Mouse (Mus musculus): ENCODE data around the gene Slc9a9.
"Not testable (repeated sequence)": the region's sequence is repeated elsewhere in the genome, so short reads cannot be mapped to it uniquely, and the experiment has no call there.

Slc9a9 gene

GRCm38 (mm10) chr9:94669791-94670577 lies at the start of gene Slc9a9:
TSS of gene Slc9a9 (plus strand) at chr9:94669909.
- peak; percentile 51 for DNase-seq

GRCm38 (mm10) chr9:94620342-94620741 lies 49.4 kb upstream of the Slc9a9 start:
- DNase-seq = no peak

GRCm38 (mm10) chr9:94620846-94621245 lies 48.9 kb upstream of the Slc9a9 start:
- no peak for DNase-seq

DNA sequence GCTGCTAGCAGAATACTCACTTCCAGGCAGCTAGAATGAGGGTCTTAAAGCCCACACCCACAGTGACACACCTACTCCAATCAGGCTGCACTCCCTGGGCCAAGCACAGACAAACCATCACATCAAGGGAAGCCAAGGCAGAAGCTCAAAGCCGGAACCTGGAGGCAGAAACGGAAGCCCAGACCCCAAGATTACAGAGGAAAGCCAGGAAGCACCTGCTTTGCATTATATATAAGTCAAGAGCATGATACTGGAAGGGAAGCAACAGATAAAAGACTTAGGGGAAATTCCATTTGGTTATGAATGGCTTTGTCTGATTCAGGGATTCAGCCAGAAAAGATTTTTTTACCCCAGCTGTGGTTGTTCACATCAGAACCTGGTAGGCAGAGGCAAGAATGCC lies 47.8 kb upstream of the Slc9a9 start:
- DNase-seq = no peak

- no peak for DNase-seq
Measured at GRCm38 (mm10) chr9:94626737-94627136, 43.0 kb upstream of the Slc9a9 start.

GRCm38 (mm10) chr9:94628948-94629347 lies 40.8 kb upstream of the Slc9a9 start:
- DNase-seq = no peak

GRCm38 (mm10) chr9:94634275-94634674 lies 35.4 kb upstream of the Slc9a9 start:
- not testable (repeated sequence) for DNase-seq

- no peak for DNase-seq
Measured at GRCm38 (mm10) chr9:94645631-94646030, 24.1 kb upstream of the Slc9a9 start.

DNA sequence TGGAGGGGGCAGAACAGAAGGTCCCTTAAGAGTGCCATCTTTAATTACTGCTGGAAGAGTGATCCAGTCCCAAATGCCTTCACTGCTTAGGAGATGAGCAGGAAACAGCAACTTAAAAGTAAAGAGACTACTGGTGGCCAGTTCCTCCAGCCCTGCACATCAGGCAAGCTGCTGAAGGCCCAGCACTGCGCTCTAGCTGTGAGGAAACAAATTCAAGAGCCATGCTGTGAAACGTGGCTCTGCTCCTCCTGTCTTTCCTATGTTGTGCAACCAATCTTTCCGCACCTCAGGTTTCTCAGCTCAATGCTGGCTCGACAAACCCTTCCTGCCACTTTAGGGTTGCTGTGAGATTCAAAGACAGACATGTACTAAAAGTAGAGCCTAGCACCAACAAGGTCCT lies 22.3 kb upstream of the Slc9a9 start:
- no peak for DNase-seq

GRCm38 (mm10) chr9:94649991-94650390 lies 19.7 kb upstream of the Slc9a9 start:
- no peak for DNase-seq

DNA sequence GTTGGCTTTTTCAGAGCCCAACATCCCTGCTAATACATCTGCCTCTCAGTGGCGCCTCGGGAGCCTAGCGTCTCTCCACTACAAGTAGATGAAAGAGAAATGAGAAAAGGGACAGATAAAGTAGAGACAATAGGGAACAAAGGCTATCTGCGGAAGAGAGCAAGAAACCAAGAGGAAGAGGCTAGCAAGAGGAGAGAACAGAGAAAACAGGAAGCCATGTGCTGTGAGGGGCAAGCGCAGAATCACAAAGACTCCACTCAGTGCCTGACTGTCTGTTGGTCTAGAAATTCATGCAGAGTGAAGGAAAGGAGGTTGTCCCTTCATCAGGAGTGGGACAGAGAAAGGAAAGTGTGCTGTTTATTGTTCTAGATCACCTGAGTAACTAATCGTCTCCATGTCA lies 16.5 kb upstream of the Slc9a9 start:
- DNase-seq = no peak

- no peak for DNase-seq
Measured at GRCm38 (mm10) chr9:94653827-94654226, 15.9 kb upstream of the Slc9a9 start.

GRCm38 (mm10) chr9:94656265-94656664 lies 13.4 kb upstream of the Slc9a9 start:
- no peak for DNase-seq

DNA sequence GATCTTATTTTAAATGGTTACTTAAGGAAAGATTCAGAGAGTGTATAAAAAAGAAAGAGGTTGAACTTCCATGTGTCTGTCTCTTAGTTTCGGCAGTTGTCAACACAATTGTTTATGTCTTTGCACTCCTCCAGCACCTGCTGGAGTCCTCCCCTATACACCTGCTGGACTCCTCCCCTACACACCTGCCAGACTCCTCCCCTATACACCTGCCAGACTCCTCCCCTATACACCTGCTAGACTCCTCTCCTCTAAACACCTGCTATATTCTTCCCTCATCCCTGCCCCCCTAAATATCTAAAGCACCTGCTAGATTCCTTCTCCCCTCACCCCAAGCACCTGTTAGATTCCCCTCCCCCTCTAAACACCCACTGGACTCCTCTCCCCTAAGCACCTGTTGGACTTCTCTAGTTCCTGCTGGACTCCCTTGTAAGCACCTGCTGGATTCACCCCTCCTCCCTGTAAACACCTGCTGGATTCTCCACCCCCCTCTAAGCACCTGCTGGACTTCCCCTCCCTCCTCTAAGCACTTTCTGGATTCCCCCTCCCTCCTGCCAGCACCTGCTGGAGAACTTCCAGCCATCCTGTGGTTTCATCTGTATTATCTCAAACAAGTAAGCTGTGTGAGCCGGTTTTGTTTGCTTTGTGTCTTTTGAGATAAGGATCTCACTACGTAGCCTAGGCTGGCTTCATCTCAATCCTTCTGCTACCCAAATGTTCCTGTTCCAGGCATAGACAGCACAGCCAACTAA lies 10.1 kb upstream of the Slc9a9 start:
- no peak for DNase-seq

DNA sequence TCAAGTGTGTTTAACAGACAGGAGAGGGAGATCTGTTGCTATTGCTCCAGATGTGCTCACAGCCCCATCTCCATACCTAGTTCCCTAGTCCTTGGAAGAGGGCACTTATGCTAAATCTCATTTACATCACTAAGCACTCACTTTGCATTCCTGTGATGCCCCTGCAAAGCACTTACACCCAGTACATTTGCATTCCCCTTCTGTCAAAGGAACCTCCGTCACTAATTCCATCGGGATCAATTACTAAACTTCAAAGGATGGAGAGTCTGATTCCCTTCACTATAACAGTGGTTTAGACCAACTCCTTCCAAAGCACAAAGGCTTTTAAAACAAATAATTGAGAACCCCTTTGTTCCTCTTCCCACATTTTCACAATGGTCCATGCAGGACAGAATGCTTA lies 7.9 kb upstream of the Slc9a9 start:
- DNase-seq = no peak

DNA sequence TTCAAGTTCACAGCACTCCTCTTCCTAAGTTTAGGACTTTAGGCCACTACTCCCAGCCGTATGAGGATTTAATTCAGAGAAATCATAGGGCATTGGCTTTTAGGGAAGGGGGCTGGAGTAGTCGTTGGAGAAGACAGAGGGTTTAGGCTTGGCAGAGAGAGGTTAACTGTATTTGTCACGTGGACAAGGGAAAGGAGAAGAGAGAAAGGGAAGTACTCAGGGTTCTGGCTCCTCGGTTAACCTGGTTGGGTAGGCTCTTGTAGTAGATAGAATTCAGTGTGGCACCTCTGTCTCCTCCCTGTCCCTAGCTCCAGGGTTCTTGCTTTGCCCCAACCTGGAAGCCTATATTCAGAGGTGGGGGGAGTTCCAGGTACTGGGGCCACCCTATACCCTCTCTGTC lies 4.5 kb upstream of the Slc9a9 start:
- DNase-seq = no peak

DNA sequence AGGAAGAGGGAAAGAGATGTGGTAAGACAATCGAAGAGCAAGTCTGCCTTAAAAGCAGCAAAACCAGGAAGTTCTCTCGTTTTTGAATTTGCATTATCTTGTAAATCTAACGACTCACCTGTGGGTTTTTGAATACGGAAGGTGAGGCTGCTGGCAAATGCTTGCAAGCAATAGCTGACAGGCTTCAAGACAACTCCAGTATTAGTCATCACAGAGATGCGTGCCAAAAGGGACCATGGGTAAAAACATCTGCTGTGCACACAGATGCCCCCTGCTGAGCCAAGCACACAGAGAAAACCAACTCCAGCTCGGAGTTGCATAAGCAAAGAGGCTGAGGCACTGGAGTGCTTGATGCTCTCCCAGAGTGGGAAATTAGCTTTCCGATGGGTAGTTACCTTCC lies 1.1 kb upstream of the Slc9a9 start:
- no peak for DNase-seq

DNA sequence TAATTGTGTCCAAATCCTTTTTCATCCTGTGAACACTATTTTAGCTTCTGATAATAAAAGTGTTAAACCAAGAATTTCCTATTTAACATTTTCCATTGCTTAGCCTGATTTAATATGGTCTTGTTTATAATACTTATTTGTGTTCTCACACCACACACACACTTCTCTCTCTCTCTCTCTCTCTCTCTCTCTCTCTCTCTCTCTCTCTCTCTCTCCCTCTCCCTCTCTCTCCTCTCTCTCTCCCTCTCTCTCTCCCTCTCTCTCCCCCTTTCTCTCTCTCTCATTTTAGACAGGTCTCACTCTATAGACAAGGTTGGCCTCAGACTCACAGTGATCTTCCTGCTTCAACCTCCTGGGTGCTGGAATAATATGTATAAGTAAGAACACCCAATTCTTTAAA lies 995 bp downstream of the Slc9a9 start:
- DNase-seq = no peak

DNA sequence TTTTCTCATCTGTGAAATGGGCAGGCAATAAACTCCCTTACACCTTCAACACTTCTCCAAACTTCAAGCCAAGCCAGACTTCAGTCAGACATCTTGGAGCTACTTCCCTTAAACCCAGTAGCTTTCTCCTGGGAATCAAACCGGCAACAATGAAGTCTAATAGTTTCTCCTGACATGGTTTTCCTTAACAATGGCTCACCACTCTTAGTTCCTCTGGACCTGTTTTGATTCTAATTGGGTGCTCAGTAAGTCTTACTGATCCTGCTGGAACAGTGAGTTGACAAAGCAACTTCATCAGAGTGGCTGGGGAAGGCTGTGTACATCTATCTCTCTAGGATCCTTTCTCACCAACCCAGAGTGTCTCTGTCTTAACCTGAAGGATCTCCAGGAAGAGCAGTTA lies 5.0 kb downstream of the Slc9a9 start:
- no peak for DNase-seq

DNA sequence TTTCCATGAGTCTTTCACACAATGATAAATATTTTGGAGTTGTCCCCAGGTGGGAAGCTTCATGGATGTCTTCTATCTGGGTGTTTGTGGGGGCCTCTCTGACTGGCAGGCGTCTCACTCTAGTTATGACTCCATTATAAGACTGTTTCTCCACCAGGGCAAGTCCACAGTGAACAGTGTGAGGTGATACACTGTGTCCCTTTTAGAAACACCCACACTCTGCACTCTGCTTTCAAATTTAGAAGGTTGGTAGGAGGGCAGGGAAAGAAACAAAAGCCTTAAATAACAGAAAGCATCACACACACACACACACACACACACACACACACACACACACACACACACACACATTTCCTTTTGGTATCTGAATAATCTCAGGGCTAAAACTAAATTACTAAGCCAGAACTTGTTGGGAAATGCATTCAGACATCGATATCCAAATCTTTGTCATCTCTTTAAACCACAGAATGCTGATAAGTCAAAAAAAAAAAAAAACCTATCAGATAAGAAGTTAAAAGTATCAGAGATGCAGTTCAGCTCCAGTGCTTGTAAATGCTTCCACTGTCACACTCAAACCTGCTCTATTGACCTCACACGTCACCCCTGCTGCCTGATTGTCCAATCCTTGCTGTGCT lies 8.4 kb downstream of the Slc9a9 start:
- no peak for DNase-seq

- DNase-seq = no peak
Measured at GRCm38 (mm10) chr9:94680468-94681094, 10.9 kb downstream of the Slc9a9 start.

DNA sequence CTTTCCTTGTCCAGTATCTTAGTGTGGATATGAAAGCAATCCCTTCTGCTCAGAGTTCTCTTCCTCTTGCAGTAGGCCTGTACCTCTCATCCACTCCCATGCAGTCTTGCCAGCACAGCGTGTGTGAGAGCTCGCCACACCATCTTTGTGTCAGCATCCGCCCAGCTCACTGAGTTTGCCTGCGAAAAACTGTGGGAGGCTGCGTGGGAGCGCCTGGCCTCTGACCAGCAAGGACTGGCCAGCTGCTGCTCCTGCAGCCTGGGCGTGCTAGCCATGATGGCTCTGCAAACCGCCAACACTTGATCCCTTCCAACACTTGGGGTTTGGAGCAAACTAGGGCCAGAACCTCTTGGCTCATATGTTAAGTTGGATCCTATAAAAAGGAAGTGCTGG lies 11.4 kb downstream of the Slc9a9 start:
- DNase-seq = peak; percentile 52

DNA sequence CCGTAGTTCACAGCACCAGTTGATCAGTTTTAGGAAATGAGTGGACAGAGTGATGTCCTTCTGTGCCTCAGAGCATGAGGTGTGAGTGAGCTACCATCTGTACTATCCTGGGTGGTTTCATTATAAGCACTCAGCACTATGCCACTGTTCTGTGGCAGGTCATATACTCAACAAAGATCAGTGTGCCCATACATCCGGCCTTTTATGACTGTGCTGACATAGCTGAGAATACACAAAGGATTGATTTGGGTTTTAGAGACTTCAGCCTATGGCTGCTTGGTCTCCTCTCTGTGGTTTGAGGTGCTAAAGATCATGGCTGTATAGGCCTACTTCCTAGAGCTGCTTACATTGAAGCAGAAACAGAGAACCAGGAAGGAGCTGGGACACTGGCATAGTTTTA lies 12.6 kb downstream of the Slc9a9 start:
- DNase-seq = no peak

- no peak for DNase-seq
Measured at GRCm38 (mm10) chr9:94685640-94686039, 15.9 kb downstream of the Slc9a9 start.
